Mouse (Mus musculus) G1E (cell line): ENCODE data around the gene Abl1.

ENCODE experiments used
- CTCF ChIP-seq: IDR thresholded peaks from 2 replicates; pipeline ENCODE4 v1.5.1; 2012; ENCODE audit warnings: low read depth, low read length, inconsistent platforms, mixed read lengths
- GATA1 ChIP-seq: IDR thresholded peaks from 2 replicates; pipeline ENCODE4 v1.6.1; 2012; ENCODE audit warnings: borderline replicate concordance, low read length, inconsistent platforms, mixed read lengths

GRCm38 (mm10) chr2:31640609-31641507 lies 47.3 kb upstream of the Abl1 start:
- no peak for TF ChIP-seq CTCF
- TF ChIP-seq GATA1: no peak
